Mouse (Mus musculus) embryonic facial prominence, embryonic 11.5 days (tissue): ENCODE data around the gene Atoh8. TPM values are rescaled to one million over a fixed set of nuclear protein-coding genes. Genes with fewer than 3 reads are reported as not detected.

Experiments used
- ATAC-seq: fragments of 200-750 bp; cut with Nextera tagmentation; replicated peaks from 2 replicates; pipeline ENCODE4 v1.8.0; 2017; ENCODE audit warnings: low read depth; ENCODE audit not compliant: insufficient number of reproducible peaks, low FRiP score, low TSS enrichment
- DNase-seq: peaks from one replicate; pipeline ENCODE4 v3.0.0-alpha.2; 2015; ENCODE audit warnings: low spot score
- H3K27ac ChIP-seq: fragments of 300-500 bp; sonication (generic); replicated peaks from 2 replicates; pipeline ENCODE4 v1.5.1; 2014; ENCODE audit warnings: mild to moderate bottlenecking, low read depth, low read length, control low read depth
- H3K27me3 ChIP-seq: fragments of 300-500 bp; sonication (generic); 2 replicates; pipeline ENCODE4 v1.6.1; 2014; ENCODE audit warnings: mild to moderate bottlenecking, low read length, moderate library complexity, mixed read lengths; ENCODE audit not compliant: control insufficient read depth, insufficient read depth
- H3K36me3 ChIP-seq: fragments of 300-500 bp; sonication (generic); replicated peaks from 2 replicates; pipeline ENCODE4 v1.6.1; 2014; ENCODE audit warnings: low read depth, mild to moderate bottlenecking, low read length, moderate library complexity, mixed read lengths; ENCODE audit not compliant: control insufficient read depth, insufficient read depth
- H3K4me1 ChIP-seq: fragments of 300-500 bp; sonication (generic); 2 replicates; pipeline ENCODE4 v1.6.1; 2014; ENCODE audit warnings: low read length, mixed read lengths; ENCODE audit not compliant: control insufficient read depth, insufficient read depth
- H3K4me2 ChIP-seq: fragments of 300-500 bp; sonication (generic); 2 replicates; pipeline ENCODE4 v1.6.1; 2014; ENCODE audit warnings: low read depth, mild to moderate bottlenecking, control low read depth, low read length, moderate library complexity
- H3K4me3 ChIP-seq: fragments of 300-500 bp; sonication (generic); 2 replicates; pipeline ENCODE4 v1.5.1; 2014; ENCODE audit warnings: low read depth, low read length, control low read depth
- H3K9ac ChIP-seq: fragments of 300-500 bp; sonication (generic); replicated peaks from 2 replicates; pipeline ENCODE4 v1.6.1; 2014; ENCODE audit warnings: mild to moderate bottlenecking, control low read depth, low read length
- H3K9me3 ChIP-seq: fragments of 300-500 bp; sonication (generic); replicated peaks from 2 replicates; pipeline ENCODE4 v1.6.1; 2016; ENCODE audit warnings: mild to moderate bottlenecking, low read length, inconsistent platforms, mixed read lengths; ENCODE audit not compliant: control insufficient read depth
- WGBS: fragments of 180-500 bp; shearing (Covaris S2); extraction: QIAGEN DNeasy Blood & Tissue Kit; methylation state at CpG from one replicate; pipeline ENCODE4 v1.1.7; 2014; 5-methylcytosine and 5-hydroxymethylcytosine counted together
- polyA plus RNA-seq: library from polyadenylated mRNA; unstranded; fragments of >200 nt; fragmentation: Nextera tagmentation; extraction: Ambion mirVana; gene quantifications from 2 replicates; pipeline ENCODE4 v1.2.1, GENCODE M21; 2014

Atoh8 gene
- polyA plus RNA-seq, 1 experiment from 2014 or later, result 11.3 TPM

DNA sequence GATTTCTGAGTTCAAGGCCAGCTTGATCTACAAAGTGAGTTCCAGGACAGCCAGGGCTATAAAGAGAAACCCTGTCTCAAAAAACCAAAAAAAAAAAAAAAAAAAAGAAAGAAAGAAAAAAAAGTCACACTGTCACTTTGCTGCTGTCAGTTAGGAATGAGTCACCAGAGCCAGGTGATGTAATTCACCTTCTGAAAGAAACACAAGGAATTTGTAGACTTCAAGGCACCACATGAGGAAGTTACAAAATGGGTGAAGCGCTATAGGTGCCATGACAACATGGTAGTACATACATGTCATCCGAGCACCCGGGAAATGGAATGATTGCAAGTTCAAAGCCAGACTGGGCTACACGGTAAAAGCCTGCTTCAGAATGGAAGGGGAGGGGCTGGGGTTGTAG lies 14.6 kb upstream of the Atoh8 start:
- WGBS, result 90% methylated on average over 4 of the region's 4 CpGs
- Histone ChIP-seq H3K4me3 (no peak overlapping the region), H3K27me3 (no peaks in the 10 kb centered on the region), H3K9me3 (no peaks in the 10 kb centered on the region), H3K9ac (no peak overlapping the region), H3K4me1 (no peaks in the 10 kb centered on the region), H3K4me2 (no peak overlapping the region), H3K36me3 (no peaks in the 10 kb centered on the region), H3K27ac (no peak overlapping the region)
- DNase-seq (no peak), ATAC-seq (no peak)

- H3K4me3 ChIP-seq, result no peak overlapping the region
- ATAC-seq, result peak; percentile 49; the same call in 1 of the 2 replicates
- WGBS, result 46% methylated on average over 15 of the region's 15 CpGs
- DNase-seq, result peak; percentile 65
- H3K36me3 ChIP-seq, result no peaks in the 10 kb centered on the region
- H3K27ac ChIP-seq, result no peak overlapping the region
- peaks cover 5% of the 10 kb centered on the region; the same call in 1 of the 2 replicates for H3K4me1 ChIP-seq
- 0 out of 2 replicates have a peak overlapping the region, but pooled peaks have one; percentile 18 for H3K9ac ChIP-seq
- H3K27me3 ChIP-seq, result no peaks in the 10 kb centered on the region
- no peaks in the 10 kb centered on the region for H3K9me3 ChIP-seq
- H3K4me2 ChIP-seq, result no peak overlapping the region
Measured at GRCm38 (mm10) chr6:72248150-72248914, 13.0 kb upstream of the Atoh8 start.

GRCm38 (mm10) chr6:72246303-72246702 lies 10.9 kb upstream of the Atoh8 start:
- 82% methylated on average over 6 of the region's 6 CpGs for WGBS
- no peak for ATAC-seq
- Histone ChIP-seq H3K27ac (no peak overlapping the region), H3K27me3 (peaks cover under 1% of the 10 kb centered on the region), H3K4me2 (no peak overlapping the region), H3K4me1 (peaks cover 6% of the 10 kb centered on the region), H3K36me3 (no peaks in the 10 kb centered on the region), H3K9me3 (no peaks in the 10 kb centered on the region), H3K4me3 (no peak overlapping the region), H3K9ac (no peak overlapping the region)
- no peak for DNase-seq

DNA sequence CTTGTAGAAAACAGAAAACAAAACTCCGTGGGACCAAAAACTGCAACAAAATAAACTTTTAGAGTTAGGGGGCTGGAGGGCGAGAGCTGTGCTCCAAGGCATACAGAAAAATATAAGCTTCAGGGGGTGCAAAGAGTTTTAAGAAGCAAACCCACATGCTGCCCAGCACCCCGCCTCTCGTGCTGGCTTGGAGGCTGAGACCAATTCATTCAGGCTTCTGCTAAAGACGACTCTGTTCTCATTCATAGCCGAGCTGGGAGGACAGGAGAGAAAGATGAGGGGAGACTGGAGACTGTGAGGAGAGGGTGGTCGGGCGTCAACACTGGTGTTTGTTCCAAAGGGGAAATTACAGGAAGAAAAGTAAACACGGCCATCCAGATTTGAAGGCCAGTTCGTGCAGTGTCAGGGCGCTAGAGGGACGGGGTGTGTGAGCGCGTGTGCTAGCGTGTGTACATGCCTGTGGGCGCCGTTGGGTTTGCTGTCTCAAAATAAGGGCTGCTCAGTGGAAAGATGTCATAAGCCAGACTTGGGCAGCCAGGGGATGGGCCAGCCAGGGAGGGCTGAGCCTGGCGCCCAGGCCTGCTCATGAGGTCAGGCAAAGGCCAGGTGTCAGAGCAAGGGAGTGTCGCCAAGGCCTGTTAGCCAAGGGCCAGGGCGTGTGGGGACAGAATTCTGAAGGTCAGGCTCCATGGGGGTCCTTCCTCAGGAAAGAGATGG lies 9.3 kb upstream of the Atoh8 start:
- ATAC-seq (0 out of 2 replicates have a peak, but pooled peaks have one; percentile 7), DNase-seq (no peak)
- Histone ChIP-seq H3K9ac (no peak overlapping the region), H3K27ac (no peak overlapping the region), H3K4me2 (no peak overlapping the region; the same call in 1 of the 2 replicates), H3K4me3 (no peak overlapping the region), H3K9me3 (no peaks in the 10 kb centered on the region), H3K27me3 (peaks cover 3% of the 10 kb centered on the region), H3K4me1 (peaks cover 8% of the 10 kb centered on the region), H3K36me3 (no peaks in the 10 kb centered on the region)
- WGBS, result 57% methylated on average over 20 of the region's 20 CpGs

GRCm38 (mm10) chr6:72244144-72244549 lies 8.8 kb upstream of the Atoh8 start:
- no peak overlapping the region for H3K4me3 ChIP-seq
- 23% methylated on average over 9 of the region's 9 CpGs for WGBS
- no peak overlapping the region for H3K4me2 ChIP-seq
- H3K27ac ChIP-seq, result no peak overlapping the region
- no peak overlapping the region for H3K9ac ChIP-seq
- peaks cover 8% of the 10 kb centered on the region for H3K4me1 ChIP-seq
- H3K27me3 ChIP-seq, result peaks cover 3% of the 10 kb centered on the region
- H3K9me3 ChIP-seq, result no peaks in the 10 kb centered on the region
- no peak for ATAC-seq
- H3K36me3 ChIP-seq, result no peaks in the 10 kb centered on the region
- DNase-seq, result no peak

GRCm38 (mm10) chr6:72242532-72243320 lies 7.3 kb upstream of the Atoh8 start:
- H3K36me3 ChIP-seq, result no peaks in the 10 kb centered on the region
- no peak for DNase-seq
- no peak overlapping the region for H3K27ac ChIP-seq
- 84% methylated on average over 13 of the region's 13 CpGs for WGBS
- no peak overlapping the region for H3K4me2 ChIP-seq
- H3K9me3 ChIP-seq, result no peaks in the 10 kb centered on the region
- no peak overlapping the region for H3K4me3 ChIP-seq
- H3K4me1 ChIP-seq, result peaks cover 8% of the 10 kb centered on the region
- ATAC-seq, result no peak
- H3K9ac ChIP-seq, result no peak overlapping the region
- peaks cover 3% of the 10 kb centered on the region for H3K27me3 ChIP-seq

- no peak overlapping the region for H3K4me3 ChIP-seq
- peaks cover 3% of the 10 kb centered on the region for H3K27me3 ChIP-seq
- H3K9me3 ChIP-seq, result no peaks in the 10 kb centered on the region
- H3K36me3 ChIP-seq, result no peaks in the 10 kb centered on the region
- 32% methylated on average over 8 of the region's 8 CpGs for whole genome bisulfite sequencing
- H3K27ac ChIP-seq, result no peak overlapping the region
- H3K4me2 ChIP-seq, result no peak overlapping the region
- no peak overlapping the region for H3K9ac ChIP-seq
- H3K4me1 ChIP-seq, result peaks cover 8% of the 10 kb centered on the region
- DNase-seq (no peak), ATAC-seq (no peak)
Measured at GRCm38 (mm10) chr6:72241843-72242154, 6.4 kb upstream of the Atoh8 start.
